Mouse (Mus musculus): ENCODE data around the gene Olfr740.

Olfr740 gene

DNA sequence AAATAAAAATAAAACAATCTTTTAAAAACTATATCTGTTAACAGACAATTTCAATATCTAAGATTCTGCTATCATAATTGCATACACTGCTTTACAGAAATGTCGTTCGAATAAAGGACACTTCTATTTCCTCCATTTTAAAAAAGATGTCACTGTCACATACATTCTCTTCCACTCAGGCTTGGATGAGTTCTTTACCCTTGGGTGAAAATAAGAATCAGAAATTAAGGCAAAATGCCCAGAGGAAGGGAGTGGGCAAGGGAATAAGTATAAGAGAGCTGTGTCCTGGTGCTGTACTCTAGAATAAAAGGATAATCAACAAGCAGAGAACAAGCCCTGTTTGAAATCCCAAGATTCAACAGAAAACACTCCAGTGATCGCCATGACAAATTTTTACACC lies at the start of gene Olfr740:
TSS of gene Olfr740 (plus strand) at position 301 of the 400 bp plus-strand sequence.
- DNase-seq (ENCODE audit: low spot score): no peak

DNA sequence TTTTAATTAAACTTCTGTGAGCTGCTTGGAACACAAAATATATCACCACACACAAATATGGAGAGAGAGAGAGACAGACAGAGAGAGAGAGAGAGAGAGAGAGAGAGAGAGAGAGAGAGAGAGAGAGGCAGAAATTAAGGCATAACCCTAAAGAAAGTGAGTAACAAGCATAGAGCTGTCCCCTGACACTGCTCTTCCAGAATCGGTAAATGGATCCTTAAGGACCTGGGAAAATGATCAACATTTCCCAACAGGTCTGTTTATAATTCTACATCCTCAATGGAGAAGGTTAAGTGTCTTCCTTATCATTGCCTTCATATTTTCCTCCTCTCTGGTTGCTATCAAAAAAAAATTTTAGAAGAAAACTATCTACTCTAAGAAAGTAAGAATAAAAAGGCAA lies 38.1 kb upstream of the Olfr740 start, which contains the start of gene Olfr738:
TSS of gene Olfr738 (plus strand) at position 301 of the 400 bp plus-strand sequence.
- no peak for DNase-seq (ENCODE audit: low spot score)

DNA sequence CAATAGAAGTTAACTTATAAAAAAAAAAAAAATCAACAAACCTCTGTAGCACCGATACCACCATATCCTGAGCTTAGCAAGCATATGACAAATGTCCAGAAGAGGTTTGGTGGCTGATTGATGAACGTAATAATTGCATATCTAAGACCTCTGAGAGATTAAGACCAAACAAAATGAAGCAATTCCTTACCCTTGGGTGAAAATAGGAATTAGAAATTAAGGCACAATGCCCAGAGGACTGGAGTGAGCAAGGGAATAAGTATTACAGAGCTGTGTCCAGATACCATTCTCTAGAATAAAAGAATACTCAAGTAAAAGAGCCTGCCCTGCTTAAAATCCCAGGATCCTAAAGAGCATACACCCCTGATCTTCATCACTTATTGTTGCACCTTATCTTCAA lies 27.0 kb upstream of the Olfr740 start, which contains the start of gene Olfr739:
TSS of gene Olfr739 (plus strand) at position 301 of the 400 bp plus-strand sequence.
- DNase-seq (ENCODE audit: low spot score): no peak

DNA sequence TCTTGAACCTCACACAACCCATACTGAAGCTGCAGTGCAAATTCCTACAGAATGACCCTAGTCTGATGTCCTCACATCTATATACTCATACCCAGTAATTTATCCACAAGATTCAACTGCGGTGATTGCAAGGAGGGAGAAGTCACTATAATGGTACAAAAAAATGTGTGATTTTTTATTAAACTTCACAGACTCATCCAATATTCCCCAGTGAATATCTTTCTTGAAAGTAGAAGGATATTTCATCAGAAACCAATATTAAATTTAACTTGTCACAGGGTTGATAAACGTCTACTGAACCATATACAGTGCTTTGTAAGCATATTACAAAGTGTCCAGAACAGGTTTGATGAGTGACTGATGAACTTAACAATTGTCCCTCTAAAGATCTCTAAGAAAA lies 27.1 kb downstream of the Olfr740 start, which contains the start of gene Olfr741:
TSS of gene Olfr741 (plus strand) at position 301 of the 400 bp plus-strand sequence.
- DNase-seq (ENCODE audit: low spot score): no peak

DNA sequence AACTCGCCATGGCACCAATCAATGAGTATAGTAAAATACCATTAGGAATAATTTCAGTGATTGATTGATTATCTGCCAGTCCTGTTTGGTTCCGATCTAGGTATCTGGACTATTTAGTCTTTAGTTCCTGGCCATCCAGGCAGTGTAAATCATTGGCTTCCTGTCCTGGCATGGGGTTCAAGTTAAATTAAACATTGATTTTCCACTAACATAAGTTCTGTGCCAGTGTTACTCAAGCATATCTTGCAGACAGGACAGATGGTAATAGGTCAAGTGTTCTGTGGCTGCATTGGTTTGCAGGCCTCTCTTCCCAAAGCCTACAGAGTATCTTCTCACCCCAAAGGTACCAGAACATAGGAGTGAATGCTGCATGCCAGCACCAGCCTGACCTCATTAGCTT lies 33.1 kb downstream of the Olfr740 start:
- no peak for DNase-seq (ENCODE audit: low spot score)

DNA sequence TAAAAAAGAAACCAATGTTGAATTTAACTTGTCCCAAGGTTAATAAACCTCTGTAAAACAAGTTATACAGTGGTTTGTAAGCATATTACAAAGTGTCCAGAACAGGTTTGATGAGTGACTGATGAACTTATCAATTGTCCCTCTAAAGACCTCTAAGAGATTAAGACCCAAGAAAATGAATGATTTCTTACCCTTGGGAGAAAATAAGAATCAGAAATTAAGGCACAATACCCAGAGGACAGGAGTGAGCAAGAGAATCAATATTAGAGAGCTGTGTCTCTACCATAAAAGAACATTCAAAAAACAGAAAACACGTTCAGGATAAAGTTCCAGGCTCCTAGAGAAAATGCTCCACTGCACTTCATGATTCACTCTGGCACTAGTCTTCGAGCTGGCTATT lies 58.0 kb downstream of the Olfr740 start, which contains the start of gene Olfr742:
TSS of gene Olfr742 (plus strand) at position 301 of the 400 bp plus-strand sequence.
- DNase-seq (ENCODE audit: low spot score): no peak

All from ovary, postnatal 10 days (tissue).